In genomic region chr14:25472981-25473649, GRCm38 (mm10) we compare ENCODE assay signal across 9 mouse cellular contexts. TPM values are rescaled to one million over a fixed set of nuclear protein-coding genes. Genes with fewer than 3 reads are reported as not detected.
A peak's percentile ranks its signal among the peaks of the same experiment; 100 is the strongest.
DNase-seq lines count a peak whose midpoint lies in the region; ATAC-seq and TF ChIP-seq lines count a peak whose summit lies in the region.
"Had no signal": no experiment of that assay in that cellular context is flagged by ENCODE, and none has a peak within 500 bp of the region (broad histone marks: within the 10 kb centered on the region; RNA-seq: fewer than 3 reads in every experiment).

No protein-coding gene starts in this region.

- H3K4me1 ChIP-seq in heart, adult 2 months (ENCODE audit: control insufficient read depth, insufficient read depth, low read length): peaks cover 69% of the 10 kb centered on the region
- H3K4me1 ChIP-seq in forebrain, embryonic 15.5 days: peaks cover 98% of the 10 kb centered on the region
- peaks cover 45% of the 10 kb centered on the region for H3K4me1 ChIP-seq in lung, postnatal 0 days (ENCODE audit: insufficient read depth, low read depth, low read length)

- no peak for TF ChIP-seq CTCF in heart, adult 2 months (IDR thresholded peaks at IDR 0.05)
- TF ChIP-seq CTCF in lung, postnatal 0 days (IDR thresholded peaks at IDR 0.05): no peak

- H3K27ac ChIP-seq in heart, adult 2 months: peak overlapping the region; percentile 61
- peak overlapping the region; percentile 24 for H3K27ac ChIP-seq in forebrain, embryonic 15.5 days (replicated peaks)
- H3K27ac ChIP-seq in lung, postnatal 0 days (ENCODE audit: low read length): peak overlapping the region; percentile 47; the same call in 1 of the 2 replicates

- H3K9ac ChIP-seq in heart, adult 2 months (ENCODE audit: low read depth, low read length): peak overlapping the region; percentile 23
- H3K9ac ChIP-seq in forebrain, embryonic 15.5 days (replicated peaks): 0 out of 2 replicates have a peak overlapping the region, but pooled peaks have one; percentile 11
- H3K9ac ChIP-seq in lung, postnatal 0 days (replicated peaks; ENCODE audit: low read depth): no peak overlapping the region

- H3K4me2 ChIP-seq in forebrain, embryonic 15.5 days (replicated peaks): no peak overlapping the region
- no peak overlapping the region for H3K4me2 ChIP-seq in lung, postnatal 0 days (replicated peaks; ENCODE audit: low read depth, low read length)

- no peak for TF ChIP-seq POLR2A in heart, adult 2 months (IDR thresholded peaks at IDR 0.05; ENCODE audit: insufficient read depth, low read depth, low read length)

- no peaks in the 10 kb centered on the region for H3K9me3 ChIP-seq in forebrain, embryonic 15.5 days
- no peaks in the 10 kb centered on the region for H3K9me3 ChIP-seq in lung, postnatal 0 days (ENCODE audit: low read length)

- peaks cover 10% of the 10 kb centered on the region for H3K36me3 ChIP-seq in heart, adult 2 months (ENCODE audit: control insufficient read depth, insufficient read depth, low read length)
- H3K36me3 ChIP-seq in forebrain, embryonic 15.5 days: no peaks in the 10 kb centered on the region
- H3K36me3 ChIP-seq in lung, postnatal 0 days (ENCODE audit: insufficient read depth, low read length): no peaks in the 10 kb centered on the region; the same call in none of the 2 replicates
- H3K36me3 ChIP-seq: G1E had no signal

- TF ChIP-seq EP300 in heart, adult 2 months (IDR thresholded peaks at IDR 0.05; ENCODE audit: insufficient read depth, low read depth, low read length): peak; percentile 61; the same call in 1 of the 2 replicates
- no peak for TF ChIP-seq EP300 in lung, postnatal 0 days (IDR thresholded peaks at IDR 0.05)

- WGBS in heart, adult 2 months: 30% methylated on average over 6 of the region's 6 CpGs
- 41% methylated on average over 6 of the region's 6 CpGs for WGBS in forebrain, embryonic 15.5 days
- 44% methylated on average over 6 of the region's 6 CpGs for WGBS in lung, postnatal 0 days

- DNase-seq in heart, adult 2 months: peak in 1 of 2 experiments; percentile 74
- DNase-seq in heart, adult 8-10 months (ENCODE audit: low spot score): no peak
- peak; percentile 81 for DNase-seq in kidney, adult 18-20 months
- DNase-seq in lung, postnatal 0 days (ENCODE audit: low spot score): peak; percentile 57
- peak; percentile 53 to 75 for DNase-seq in spleen, postnatal 4 days (ENCODE audit: low spot score in 2 of 2)
- DNase-seq in right cerebral cortex, postnatal 10 days (ENCODE audit: low spot score in 2 of 2): no peak
- DNase-seq in gastrocnemius, postnatal 4 days (ENCODE audit: low spot score in 2 of 2): no peak

- ATAC-seq in forebrain, embryonic 15.5 days (replicated peaks): no peak
- ATAC-seq in lung, postnatal 0 days: peak; percentile 37

- no peak overlapping the region for H3K4me3 ChIP-seq in heart, adult 2 months
- H3K4me3 ChIP-seq in forebrain, embryonic 15.5 days: no peak overlapping the region
- H3K4me3 ChIP-seq in lung, postnatal 0 days (ENCODE audit: low read depth, low read length): no peak overlapping the region

- no peaks in the 10 kb centered on the region for H3K27me3 ChIP-seq in heart, adult 2 months (ENCODE audit: control insufficient read depth, insufficient read depth, low read length)
- no peaks in the 10 kb centered on the region for H3K27me3 ChIP-seq in forebrain, embryonic 15.5 days
- H3K27me3 ChIP-seq in lung, postnatal 0 days (replicated peaks; ENCODE audit: insufficient read depth, low read length): no peaks in the 10 kb centered on the region

- peaks cover 22% of the 10 kb centered on the region for H3K79me2 ChIP-seq in heart, adult 2 months (replicated peaks; ENCODE audit: control insufficient read depth, insufficient read depth, low read length)

- intact Hi-C loops in heart, adult 2 months (cut with DNase I): no loop called here

RNA-seq across cellular contexts. Expression of gene Zmiz1, which starts 14.1 kb away (rescaled TPM):
- total RNA-seq in heart, adult 2 months (2021): 10 to 100 TPM; 40.7 to 42.0 TPM
- polyA plus RNA-seq in heart, adult 2 months (2012; rRNA removed): 21.8 and 27.1 TPM in 2 replicates
- total RNA-seq in heart, adult 8-10 months (2022): 10 to 100 TPM; 34.7 to 44.1 (median 40.4) TPM
- 57.5 and 63.9 TPM in 2 replicates for polyA plus RNA-seq in forebrain, embryonic 15.5 days (2015; fragmentation: Nextera tagmentation; extraction: Ambion mirVana)
- polyA plus RNA-seq in lung, postnatal 0 days (2015; fragmentation: Nextera tagmentation; extraction: Ambion mirVana): 18.0 and 20.2 TPM in 2 replicates
- 10 to 100 TPM; 53.8 to 55.2 TPM for total RNA-seq in gastrocnemius, postnatal 4 days (2021)

Comparison
In these comparisons a context has a peak if more than half of its experiments do, and no peak if none do; other contexts are left out.
1. DNase-seq: peak in kidney, adult 18-20 months (single experiment), lung, postnatal 0 days (single experiment) and spleen, postnatal 4 days (2 of 2); none in heart, adult 8-10 months (single experiment), right cerebral cortex, postnatal 10 days (0 of 2) and gastrocnemius, postnatal 4 days (0 of 2).
2. Peak in every context shown above with its lines, with median percentiles within 50 percentile points of each other: H3K27ac ChIP-seq.